Mouse (Mus musculus): ENCODE measurements around the gene Mip. TPM values are rescaled to one million over a fixed set of nuclear protein-coding genes. Genes with fewer than 3 reads are reported as not detected.

Mip gene
- polyA plus RNA-seq, 1 experiment from 2014 or later: 0.19 TPM

DNA sequence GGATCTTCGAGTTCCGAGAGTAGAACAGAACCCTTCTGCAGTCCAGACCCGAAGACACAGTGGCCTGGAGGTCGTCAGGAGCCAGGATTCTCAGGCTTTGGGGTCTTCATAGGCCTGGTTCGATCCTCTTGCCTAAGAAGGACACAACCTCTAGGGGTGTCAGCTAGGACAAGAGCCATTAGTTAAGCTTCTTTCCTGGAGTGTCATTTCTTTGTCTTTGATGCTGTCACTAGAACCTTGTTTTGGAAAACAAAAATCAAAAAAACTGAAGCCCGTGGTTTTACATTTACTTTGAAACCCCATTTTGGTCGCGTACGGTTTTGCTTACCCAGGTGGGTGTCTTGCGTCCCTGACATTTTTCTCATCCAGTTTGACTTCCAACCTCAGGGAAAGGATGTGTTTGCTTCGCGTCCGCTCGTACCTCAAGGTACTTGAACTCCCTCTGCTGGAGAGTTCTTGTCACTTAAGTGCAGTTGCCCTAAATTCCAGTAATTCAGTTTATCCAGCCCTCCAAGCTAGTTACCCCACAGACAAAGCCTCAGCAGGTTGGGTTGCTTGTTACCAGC is 6.9 kb downstream of the Mip start:
- H3K4me1 ChIP-seq: peaks cover 13% of the 10 kb centered on the region
- H3K27me3 ChIP-seq: no peaks in the 10 kb centered on the region
- peak overlapping the region; percentile 79 for H3K9ac ChIP-seq (replicated peaks)
- H3K9me3 ChIP-seq: no peaks in the 10 kb centered on the region
- peak overlapping the region; percentile 94 for H3K27ac ChIP-seq (replicated peaks)
- WGBS: 0% methylated on average over 14 of the region's 14 CpGs
- H3K4me2 ChIP-seq (replicated peaks): peak overlapping the region; percentile 59
- peak; percentile 35 for ATAC-seq (replicated peaks)
- H3K36me3 ChIP-seq: no peaks in the 10 kb centered on the region
- peak overlapping the region; percentile 57 for H3K4me3 ChIP-seq

DNA sequence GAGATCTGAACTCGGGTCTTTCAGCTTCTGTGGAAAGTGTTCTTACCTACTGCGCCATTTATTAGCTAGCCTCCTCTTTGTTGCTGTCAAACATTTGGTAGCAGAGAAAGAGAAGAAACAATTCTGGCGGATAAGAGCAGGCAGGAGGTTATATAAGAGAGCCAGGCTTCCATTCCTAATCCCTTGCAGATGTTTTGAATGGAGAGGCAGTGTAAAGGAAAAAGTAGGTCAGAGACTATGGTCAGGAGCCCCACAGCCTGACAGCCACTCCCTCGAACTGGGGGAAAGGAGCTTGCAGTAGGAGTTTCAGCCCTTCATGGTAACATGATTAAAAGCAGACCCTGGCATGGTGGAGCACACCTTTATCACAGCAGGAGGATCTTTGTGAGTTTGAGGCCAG is 10.7 kb downstream of the Mip start:
- H3K9ac ChIP-seq (replicated peaks): no peak overlapping the region
- H3K9me3 ChIP-seq: no peaks in the 10 kb centered on the region
- H3K4me3 ChIP-seq: no peak overlapping the region
- H3K36me3 ChIP-seq: peaks cover 12% of the 10 kb centered on the region
- 44% methylated on average over 4 of the region's 4 CpGs for WGBS
- H3K27me3 ChIP-seq: no peaks in the 10 kb centered on the region
- no peak overlapping the region for H3K4me2 ChIP-seq (replicated peaks)
- no peak overlapping the region for H3K27ac ChIP-seq (replicated peaks)
- no peak for ATAC-seq (replicated peaks)
- peaks cover 15% of the 10 kb centered on the region for H3K4me1 ChIP-seq

- H3K4me2 ChIP-seq (replicated peaks): no peak overlapping the region
- H3K9ac ChIP-seq (replicated peaks): no peak overlapping the region
- H3K27ac ChIP-seq (replicated peaks): no peak overlapping the region
- H3K9me3 ChIP-seq: no peaks in the 10 kb centered on the region
- H3K36me3 ChIP-seq: peaks cover 15% of the 10 kb centered on the region
- no peak overlapping the region for H3K4me3 ChIP-seq
- no peaks in the 10 kb centered on the region for H3K27me3 ChIP-seq
- 66% methylated on average over 15 of the region's 15 CpGs for WGBS
- peaks cover 7% of the 10 kb centered on the region for H3K4me1 ChIP-seq
- ATAC-seq (replicated peaks): no peak
Measured at GRCm38 (mm10) chr10:128237807-128238480, 12.3 kb downstream of the Mip start.

DNA sequence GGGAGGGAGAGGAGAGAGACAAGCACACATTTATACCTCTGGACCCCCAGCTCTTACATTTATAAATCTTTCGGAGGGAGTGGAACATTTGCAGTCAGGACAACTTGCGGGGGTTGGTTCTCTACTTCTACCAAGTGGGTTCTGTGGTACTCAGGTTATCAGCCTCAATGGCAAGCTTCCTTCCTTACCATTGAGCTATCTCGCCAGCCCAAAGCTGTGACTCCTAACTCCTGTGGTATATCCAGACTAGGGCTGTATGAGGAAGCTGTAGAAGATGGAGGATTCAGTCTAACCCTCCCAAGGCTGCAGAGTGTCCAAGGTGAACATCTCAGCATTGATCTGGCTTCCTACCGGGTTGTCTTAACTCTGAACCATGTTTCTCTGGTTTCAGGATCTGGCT is 13.5 kb downstream of the Mip start:
- Histone ChIP-seq H3K36me3 (peaks cover 21% of the 10 kb centered on the region), H3K4me2 (replicated peaks) (no peak overlapping the region), H3K27ac (replicated peaks) (no peak overlapping the region), H3K9ac (replicated peaks) (no peak overlapping the region), H3K4me1 (0 out of 2 replicates have a peak, but pooled peaks cover 5% of the 10 kb centered on the region), H3K9me3 (no peaks in the 10 kb centered on the region), H3K4me3 (no peak overlapping the region), H3K27me3 (no peaks in the 10 kb centered on the region)
- no peak for ATAC-seq (replicated peaks)
- 97% methylated on average over 4 of the region's 4 CpGs for WGBS

DNA sequence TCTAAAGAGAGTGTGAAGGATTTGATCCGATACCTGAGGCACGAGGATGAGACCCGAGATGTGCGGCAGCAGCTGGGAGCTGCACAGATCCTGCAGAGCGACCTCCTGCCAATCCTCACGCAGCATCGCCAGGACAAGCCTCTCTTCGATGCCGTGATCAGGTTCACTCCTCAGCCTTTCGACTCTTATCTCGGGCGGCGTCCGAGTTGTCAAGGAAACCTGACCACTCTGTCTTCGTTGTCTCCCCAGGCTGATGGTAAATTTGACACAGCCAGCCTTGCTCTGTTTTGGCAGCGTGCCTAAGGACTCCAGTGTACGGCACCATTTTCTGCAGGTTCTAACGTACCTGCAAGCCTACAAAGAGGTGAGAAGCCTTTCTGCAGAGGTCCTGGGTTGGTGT is 14.5 kb downstream of the Mip start:
- H3K27ac ChIP-seq (replicated peaks): no peak overlapping the region
- H3K36me3 ChIP-seq: peaks cover 30% of the 10 kb centered on the region
- H3K4me1 ChIP-seq: 0 out of 2 replicates have a peak, but pooled peaks cover 5% of the 10 kb centered on the region
- no peak overlapping the region for H3K4me2 ChIP-seq (replicated peaks)
- ATAC-seq (replicated peaks): no peak
- no peak overlapping the region for H3K4me3 ChIP-seq
- H3K9ac ChIP-seq (replicated peaks): no peak overlapping the region
- no peaks in the 10 kb centered on the region for H3K9me3 ChIP-seq
- WGBS: 92% methylated on average over 18 of the region's 18 CpGs
- no peaks in the 10 kb centered on the region for H3K27me3 ChIP-seq

DNA sequence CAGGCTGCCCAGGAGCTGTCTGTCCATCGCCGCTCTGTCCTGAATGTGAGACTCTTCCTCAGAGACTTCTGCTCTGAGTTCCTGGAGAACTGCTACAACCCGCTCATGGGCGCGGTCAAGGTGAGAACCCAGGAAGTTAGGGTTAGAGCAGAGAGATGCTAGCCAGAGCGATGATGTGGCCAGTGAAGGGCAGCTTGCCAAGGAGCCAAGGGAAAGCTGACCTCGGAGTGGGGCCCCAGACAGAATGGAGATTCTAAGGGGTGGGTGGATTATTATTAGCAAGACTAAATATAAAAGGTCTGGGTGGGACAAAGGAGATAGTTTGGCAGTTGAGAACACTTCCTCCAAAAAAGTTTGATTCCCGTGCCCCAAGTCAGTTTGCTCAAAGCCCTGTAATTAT is 17.6 kb downstream of the Mip start:
- Histone ChIP-seq H3K4me3 (no peak overlapping the region), H3K27me3 (no peaks in the 10 kb centered on the region), H3K9me3 (no peaks in the 10 kb centered on the region), H3K9ac (replicated peaks) (no peak overlapping the region), H3K4me1 (no peaks in the 10 kb centered on the region), H3K4me2 (replicated peaks) (no peak overlapping the region), H3K36me3 (peaks cover 46% of the 10 kb centered on the region), H3K27ac (replicated peaks) (no peak overlapping the region)
- WGBS: 94% methylated on average over 8 of the region's 8 CpGs
- ATAC-seq (replicated peaks): no peak

- no peak for ATAC-seq (replicated peaks)
- no peak overlapping the region for H3K9ac ChIP-seq (replicated peaks)
- peaks cover 51% of the 10 kb centered on the region for H3K36me3 ChIP-seq
- no peaks in the 10 kb centered on the region for H3K4me1 ChIP-seq
- no peak overlapping the region for H3K4me2 ChIP-seq (replicated peaks)
- H3K9me3 ChIP-seq: no peaks in the 10 kb centered on the region
- H3K27ac ChIP-seq (replicated peaks): no peak overlapping the region
- whole genome bisulfite sequencing: 96% methylated on average over 15 of the region's 15 CpGs
- no peaks in the 10 kb centered on the region for H3K27me3 ChIP-seq
- H3K4me3 ChIP-seq: no peak overlapping the region
Measured at GRCm38 (mm10) chr10:128244121-128244520, 18.5 kb downstream of the Mip start.

DNA sequence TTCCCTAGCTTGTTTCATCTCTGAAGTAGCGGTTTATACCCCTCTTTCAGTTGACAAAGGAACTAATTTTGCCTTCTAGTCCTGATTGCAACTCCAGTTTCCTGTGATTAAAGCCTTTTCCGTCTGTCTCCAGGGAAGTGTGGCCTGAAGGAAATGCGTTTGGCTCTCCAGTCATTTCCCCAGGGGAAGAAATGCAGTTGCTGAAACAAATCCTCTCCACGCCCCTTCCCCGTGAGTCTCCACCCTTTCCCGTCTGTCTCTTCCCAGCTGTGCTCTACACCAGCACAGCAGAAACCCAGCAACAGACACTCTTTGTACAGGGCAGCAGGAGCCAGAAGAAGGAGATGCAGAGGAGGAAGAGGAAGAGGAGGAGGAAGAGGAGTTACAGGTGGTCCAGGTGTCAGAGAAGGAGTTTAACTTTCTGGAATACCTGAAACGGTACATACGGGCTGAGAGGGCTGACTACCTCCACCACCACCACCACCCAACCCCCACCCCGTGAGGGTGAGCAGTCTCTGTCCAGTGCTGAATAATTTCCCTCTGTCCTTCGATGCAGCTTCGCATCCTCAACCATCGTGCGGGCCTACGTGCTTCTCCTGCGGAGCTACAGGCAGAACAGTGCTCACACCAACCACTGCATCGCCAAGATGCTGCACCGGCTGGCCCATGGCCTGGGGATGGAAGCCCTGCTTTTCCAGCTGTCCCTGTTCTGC is 21.5 kb downstream of the Mip start:
- Histone ChIP-seq H3K9me3 (no peaks in the 10 kb centered on the region), H3K27me3 (no peaks in the 10 kb centered on the region), H3K9ac (replicated peaks) (no peak overlapping the region), H3K27ac (replicated peaks) (no peak overlapping the region), H3K4me3 (no peak overlapping the region), H3K4me1 (no peaks in the 10 kb centered on the region), H3K36me3 (peaks cover 62% of the 10 kb centered on the region), H3K4me2 (replicated peaks) (no peak overlapping the region)
- WGBS: 91% methylated on average over 17 of the region's 17 CpGs
- ATAC-seq (replicated peaks): no peak

DNA sequence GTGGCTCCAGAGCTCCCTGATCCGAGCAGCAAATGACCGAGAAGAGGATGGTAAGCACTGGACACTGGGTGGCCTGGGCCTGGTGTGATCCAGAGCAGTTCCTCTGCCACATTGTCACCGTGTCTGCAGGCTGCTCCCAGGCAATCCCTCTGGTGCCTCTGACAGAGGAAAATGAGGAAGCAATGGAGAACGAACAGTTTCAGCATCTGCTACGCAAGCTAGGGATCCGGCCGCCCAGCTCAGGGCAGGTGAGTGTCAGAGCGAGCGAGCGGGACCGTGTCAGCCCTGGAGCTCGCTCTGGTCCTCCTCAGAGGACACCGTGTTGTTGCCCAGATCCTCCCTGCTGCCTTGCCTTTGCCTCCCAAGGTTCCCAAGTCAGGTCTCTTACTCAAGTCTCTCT is 24.9 kb downstream of the Mip start:
- Histone ChIP-seq H3K9me3 (no peaks in the 10 kb centered on the region), H3K4me2 (replicated peaks) (no peak overlapping the region), H3K27me3 (no peaks in the 10 kb centered on the region), H3K9ac (replicated peaks) (no peak overlapping the region), H3K4me3 (no peak overlapping the region), H3K27ac (replicated peaks) (no peak overlapping the region), H3K4me1 (no peaks in the 10 kb centered on the region), H3K36me3 (peaks cover 50% of the 10 kb centered on the region)
- WGBS: 97% methylated on average over 13 of the region's 13 CpGs
- ATAC-seq (replicated peaks): no peak

GRCm38 (mm10) chr10:128253677-128254255 is 28.1 kb downstream of the Mip start, which contains the start of gene Apon:
Gene Apon, plus strand, starts transcription at chr10:128254096.
- no peak for ATAC-seq (replicated peaks)

DNA sequence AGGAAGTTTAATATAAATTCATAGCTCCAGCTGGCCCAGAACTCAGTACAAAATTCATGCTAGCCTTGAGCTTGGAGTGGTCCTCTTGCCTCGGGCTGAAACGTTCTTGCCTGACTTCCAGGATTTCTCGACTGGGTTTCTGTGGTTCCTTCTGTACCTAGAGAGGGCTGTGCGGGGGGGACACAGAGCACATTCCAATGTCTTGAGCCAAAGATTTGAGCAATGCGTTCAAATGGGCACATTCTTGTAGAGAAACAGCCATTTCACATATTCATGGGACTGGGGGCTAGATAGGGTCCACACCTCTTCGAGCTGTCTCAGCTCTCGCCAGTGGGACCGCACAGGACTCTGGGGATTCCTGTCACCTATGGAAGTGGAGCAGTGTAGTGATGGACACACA is 30.3 kb downstream of the Mip start:
- Histone ChIP-seq H3K4me1 (no peaks in the 10 kb centered on the region), H3K9ac (replicated peaks) (no peak overlapping the region), H3K9me3 (no peaks in the 10 kb centered on the region), H3K4me3 (no peak overlapping the region), H3K27me3 (no peaks in the 10 kb centered on the region), H3K4me2 (replicated peaks) (no peak overlapping the region), H3K27ac (replicated peaks) (no peak overlapping the region), H3K36me3 (peaks cover 12% of the 10 kb centered on the region)
- no peak for ATAC-seq (replicated peaks)
- WGBS: 93% methylated on average over 8 of the region's 8 CpGs

More at GRCm38 (mm10) chr10:128253677-128254255, 28.1 kb downstream of the Mip start, which contains the start of gene Apon:
- H3K9me3 ChIP-seq: no peaks in the 10 kb centered on the region
- 83% methylated on average over 4 of the region's 4 CpGs for WGBS
- H3K36me3 ChIP-seq: peaks cover 30% of the 10 kb centered on the region
- no peak within 1 kb of the TSS for H3K4me3 ChIP-seq
- no peak within 1 kb of the TSS for H3K9ac ChIP-seq (replicated peaks)
- H3K27ac ChIP-seq (replicated peaks): no peak within 1 kb of the TSS
- H3K4me1 ChIP-seq: no peaks in the 10 kb centered on the region
- no peak within 1 kb of the TSS for H3K4me2 ChIP-seq (replicated peaks)
- no peaks in the 10 kb centered on the region for H3K27me3 ChIP-seq

- Histone ChIP-seq H3K36me3 (peaks cover 11% of the 10 kb centered on the region), H3K9ac (replicated peaks) (no peak overlapping the region), H3K4me2 (replicated peaks) (no peak overlapping the region), H3K27ac (replicated peaks) (no peak overlapping the region), H3K4me1 (no peaks in the 10 kb centered on the region), H3K9me3 (no peaks in the 10 kb centered on the region), H3K27me3 (no peaks in the 10 kb centered on the region), H3K4me3 (no peak overlapping the region)
- WGBS: 90% methylated on average over 8 of the region's 8 CpGs
- no peak for ATAC-seq (replicated peaks)
Measured at GRCm38 (mm10) chr10:128256328-128256727, 30.7 kb downstream of the Mip start.
